Mouse (Mus musculus) liver, postnatal 0 days (tissue): ENCODE measurements around the gene Satl1.

Experiments used
- CTCF ChIP-seq: sonication (generic); IDR thresholded peaks from 2 replicates; pipeline ENCODE4 v1.5.1; 2016; ENCODE audit warnings: antibody characterized with exemption, low read depth
- EP300 ChIP-seq: IDR thresholded peaks from 2 replicates; pipeline ENCODE4 v1.6.1; 2016; ENCODE audit warnings: antibody characterized with exemption, low read depth, mild to moderate bottlenecking

DNA sequence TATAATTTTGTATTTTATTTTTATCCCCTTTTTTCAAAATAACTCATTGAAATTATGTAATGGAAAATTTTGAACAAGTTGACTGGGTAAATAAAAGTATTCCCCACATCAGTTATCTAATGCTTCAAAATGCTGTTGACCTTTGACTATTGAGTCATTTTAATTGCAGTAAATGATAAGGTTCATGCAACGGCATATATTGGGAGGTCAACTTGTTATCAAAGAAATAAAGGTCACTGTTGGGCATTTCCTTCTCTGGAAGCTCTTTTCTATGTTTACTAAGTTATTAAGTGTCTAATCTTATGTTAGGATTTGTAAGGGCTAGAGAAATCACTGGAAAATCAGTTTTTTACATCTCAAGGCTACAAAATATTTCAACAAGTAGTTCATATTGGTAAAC, 31.0 kb upstream of the Satl1 start:
- TF ChIP-seq CTCF: no peak
- TF ChIP-seq EP300: no peak
